Comparison of ENCODE assay signal across 17 mouse cellular contexts in genomic region chr1:162735084-162735483, GRCm38 (mm10).
"Had no signal": no experiment of that assay in that cellular context is flagged by ENCODE, and none has a peak within 500 bp of the region (broad histone marks: within the 10 kb centered on the region; RNA-seq: fewer than 3 reads in every experiment).

No protein-coding gene starts in this region.

- ATAC-seq: intestine, postnatal 0 days; midbrain, embryonic 16.5 days had no signal

- H3K36me3 ChIP-seq: midbrain, embryonic 12.5 days; neural tube, embryonic 15.5 days; stomach, embryonic 15.5 days had no signal

- H3K27me3 ChIP-seq: limb, embryonic 12.5 days; megakaryocyte, embryonic 14.5 days; midbrain, embryonic 12.5 days; neural tube, embryonic 15.5 days; stomach, embryonic 15.5 days had no signal

- DNase-seq: kidney, adult 8-10 months; kidney, postnatal 4 days; liver; lung, embryonic 14.5 days; lung, postnatal 10 days; lung, postnatal 4 days; right cerebral cortex, postnatal 4 days; spleen, adult 18-20 months; thymus, adult 2 months; thymus, postnatal 25 days had no signal
